Mouse (Mus musculus) ovary, postnatal 10 days (tissue): ENCODE data around the gene Uox.

Source experiments
- DNase-seq: peaks from one replicate; pipeline ENCODE4 v3.0.0; 2022; ENCODE audit warnings: low spot score

Uox gene

DNA sequence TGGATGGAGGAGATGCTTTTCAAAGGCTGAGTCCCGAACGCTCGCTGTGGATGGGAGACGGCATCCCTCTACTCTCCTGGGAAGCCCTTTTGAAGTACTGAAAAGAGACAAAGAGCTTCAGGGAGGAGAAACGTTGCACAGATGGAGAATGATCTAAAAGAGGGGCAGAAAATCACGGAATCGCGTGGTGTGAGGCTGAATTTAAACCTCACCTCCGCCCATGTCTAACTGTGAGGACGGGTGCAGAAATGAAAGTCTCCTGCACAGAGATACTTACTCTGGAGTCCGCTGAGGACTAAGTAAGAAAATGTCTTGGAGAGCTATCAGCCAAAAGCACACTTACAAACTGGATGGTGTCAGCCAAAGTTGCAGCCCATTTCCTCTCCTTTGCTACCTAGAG is 51.7 kb downstream of the Uox start:
- no peak for DNase-seq

DNA sequence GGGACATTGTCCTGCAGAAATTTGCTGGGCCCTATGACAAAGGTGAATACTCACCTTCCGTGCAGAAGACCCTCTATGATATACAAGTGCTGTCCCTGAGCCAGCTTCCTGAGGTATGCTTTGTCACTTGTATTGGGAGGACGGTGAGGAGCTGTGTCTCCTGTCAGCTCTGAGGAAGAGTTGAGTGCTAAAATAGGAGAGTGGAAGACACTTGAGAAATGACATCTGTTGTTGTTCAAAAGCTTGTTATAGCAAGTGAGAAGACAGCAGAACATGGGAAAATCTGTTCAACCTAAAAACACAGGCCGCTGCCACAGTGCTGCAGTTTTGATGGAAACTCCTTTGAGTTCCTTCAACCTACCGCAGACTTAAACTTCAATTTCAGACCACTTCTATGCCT is 55.5 kb downstream of the Uox start:
- no peak for DNase-seq

DNA sequence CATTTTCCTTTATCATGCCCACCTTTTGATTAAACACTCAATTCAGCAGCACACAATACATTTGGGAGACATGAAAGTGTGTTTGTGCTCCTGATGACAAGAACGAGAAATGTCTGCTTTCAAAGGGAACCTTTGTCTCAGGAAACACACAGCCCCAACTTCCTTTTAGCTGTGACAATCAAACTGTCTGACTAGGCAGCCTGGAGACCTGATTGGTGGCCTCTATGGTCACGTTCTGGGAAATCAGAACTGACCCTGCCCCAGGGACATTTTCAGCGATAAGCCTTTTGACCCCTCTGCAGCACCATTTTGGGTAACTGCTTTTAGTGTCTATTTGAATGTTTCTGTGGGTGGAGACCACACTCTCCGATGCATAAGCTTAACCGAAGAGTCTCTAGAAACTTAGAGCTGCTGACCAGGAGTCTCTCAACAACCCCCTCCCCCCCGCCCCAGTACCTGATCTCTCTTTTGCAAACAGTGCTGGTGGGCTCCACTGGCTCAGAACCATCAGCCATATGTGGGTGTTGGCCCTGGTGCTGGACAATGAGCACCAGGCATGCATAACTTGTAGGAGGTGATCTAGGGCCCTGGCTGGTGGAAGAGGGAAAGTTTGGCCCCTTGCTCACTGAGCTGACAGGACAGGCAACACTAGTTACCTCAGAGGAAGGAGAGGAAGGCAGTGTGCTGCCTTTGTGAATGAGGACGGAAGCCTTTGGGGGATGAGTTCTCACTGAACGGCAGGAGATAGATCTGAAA is 58.2 kb downstream of the Uox start:
- DNase-seq, result no peak

DNA sequence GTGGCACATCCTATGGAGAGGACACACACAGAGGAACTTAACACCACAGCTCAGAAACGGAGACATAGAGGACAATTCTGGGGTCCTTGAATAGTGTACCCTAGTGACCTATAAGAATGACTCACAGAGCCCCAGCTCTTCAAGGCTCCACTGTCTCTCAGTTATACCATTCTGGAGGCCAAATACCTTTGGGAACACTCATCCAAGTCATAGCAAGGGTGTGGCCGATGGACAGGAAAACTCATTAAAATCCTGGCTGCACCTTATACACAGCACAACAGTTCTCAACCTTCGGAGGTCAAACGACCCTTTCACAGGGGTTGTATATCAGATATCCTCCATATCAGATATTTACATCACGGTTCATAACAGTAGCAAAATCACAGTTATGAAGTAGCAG is 62.3 kb downstream of the Uox start:
- no peak for DNase-seq

DNA sequence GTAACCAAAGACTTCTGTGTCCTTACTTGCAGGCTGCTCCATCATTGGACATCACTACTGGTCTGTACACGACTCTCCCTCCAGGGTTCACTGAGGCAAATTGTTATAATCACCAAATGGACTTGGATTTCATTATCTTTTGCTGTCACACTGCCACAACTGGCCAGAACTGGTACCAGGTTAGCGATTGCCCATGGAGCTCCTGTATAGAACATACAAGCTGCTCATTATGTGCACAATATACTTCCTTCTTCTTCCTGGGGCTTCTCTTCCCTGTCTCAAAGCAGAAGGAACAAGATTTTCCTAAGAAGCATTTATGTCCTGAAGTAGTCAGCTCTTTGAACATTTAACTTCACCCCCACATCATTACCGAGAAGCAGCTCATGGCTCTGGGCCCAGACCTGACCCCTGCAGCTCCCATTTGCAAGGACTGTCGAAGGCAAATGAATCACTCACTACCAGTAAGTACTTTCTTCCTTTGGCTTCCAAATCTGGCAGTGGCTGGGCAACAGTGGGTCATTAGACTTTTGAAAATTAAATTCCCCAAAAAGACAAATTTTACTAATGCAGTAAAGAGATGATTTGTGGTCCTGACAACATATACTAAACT is 71.7 kb downstream of the Uox start:
- no peak for DNase-seq

DNA sequence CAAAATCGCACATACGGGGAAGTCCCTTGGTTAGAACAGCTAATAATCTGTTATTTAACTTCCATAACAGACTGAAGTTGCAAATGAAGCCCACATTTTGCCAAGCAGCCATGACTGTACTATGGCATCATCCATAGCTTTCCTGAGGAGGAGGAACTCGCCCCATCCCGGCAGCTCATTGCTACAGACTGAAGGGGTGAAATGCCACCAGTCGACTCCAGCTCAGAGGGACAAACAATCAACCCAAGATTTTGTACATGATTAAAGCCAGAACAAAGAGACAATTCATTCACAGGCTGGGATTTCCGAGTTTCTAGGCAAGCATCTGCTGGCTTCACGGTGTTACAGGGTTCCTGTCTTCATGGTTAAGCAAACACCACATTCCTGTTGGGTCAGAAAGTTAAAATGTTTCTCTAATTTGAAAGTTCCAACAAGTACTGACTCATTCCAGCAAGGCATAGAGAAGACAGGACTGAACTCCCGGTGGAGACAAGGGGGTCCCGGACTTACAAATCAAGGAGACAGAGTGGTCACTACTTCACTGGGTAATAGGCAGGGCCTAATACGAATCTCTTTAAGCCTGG is 79.2 kb downstream of the Uox start:
- DNase-seq, result no peak

DNA sequence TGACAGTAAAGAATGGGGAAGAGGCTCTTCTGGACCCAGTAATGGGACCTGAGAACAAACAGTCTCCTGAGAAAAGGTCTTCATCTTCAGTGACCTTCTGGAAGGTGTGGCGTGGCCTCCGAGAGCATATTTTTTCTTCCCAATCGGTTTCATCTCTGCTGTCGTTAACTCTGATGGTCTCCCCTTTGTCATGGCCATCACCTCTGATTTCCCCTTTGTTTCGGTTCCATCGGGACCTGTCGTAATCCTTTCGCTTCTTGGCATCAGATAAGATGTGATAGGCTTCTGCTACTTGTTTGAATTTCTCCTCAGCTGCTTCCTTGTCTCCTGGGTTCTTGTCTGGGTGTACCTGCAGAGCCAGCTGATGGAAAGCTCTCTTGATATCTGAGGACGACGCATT is 80.5 kb downstream of the Uox start:
- no peak for DNase-seq

DNA sequence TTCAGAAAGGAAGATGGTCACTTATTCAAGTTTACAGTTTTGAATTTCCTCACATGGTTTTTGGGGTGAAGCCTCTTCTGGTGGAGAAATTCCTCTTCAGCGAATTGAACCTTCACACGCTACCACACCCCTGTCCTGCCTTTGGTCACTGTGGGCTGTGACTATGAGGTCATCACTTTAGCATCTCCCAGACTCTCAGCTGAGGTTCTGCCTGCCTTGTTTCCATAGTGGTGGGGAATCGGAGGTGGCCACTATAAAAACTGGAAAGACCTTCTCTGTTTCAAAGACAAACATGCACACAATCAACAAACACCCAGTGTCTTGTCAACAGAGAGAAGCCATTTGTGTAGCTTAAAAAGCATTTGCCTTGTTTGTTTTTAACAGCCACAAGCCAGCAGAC is 81.0 kb downstream of the Uox start, which contains the start of gene 4930503B20Rik:
Gene 4930503B20Rik (minus strand): TSS at position 101 of the 400 bp plus-strand sequence.
- no peak for DNase-seq

DNA sequence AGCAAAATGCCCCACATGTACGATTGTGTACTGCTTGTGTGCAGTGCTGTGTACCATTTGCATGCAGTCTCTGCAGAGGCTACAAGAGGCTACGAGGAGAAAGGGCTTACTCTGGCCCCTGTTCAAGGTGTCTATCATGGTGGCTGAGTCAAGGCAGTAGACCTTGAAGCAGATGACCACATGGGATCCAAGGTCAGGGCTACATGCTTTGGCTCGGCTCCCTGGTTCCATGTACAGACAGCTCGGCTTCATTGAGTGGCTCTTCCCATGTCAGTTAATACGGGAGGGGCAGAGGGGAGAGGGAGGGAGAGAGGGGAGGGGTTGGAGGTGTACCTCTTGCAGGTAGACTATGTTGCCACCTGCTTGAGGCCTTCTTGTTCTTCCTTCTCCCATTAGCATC is 82.2 kb downstream of the Uox start:
- DNase-seq, result no peak

DNA sequence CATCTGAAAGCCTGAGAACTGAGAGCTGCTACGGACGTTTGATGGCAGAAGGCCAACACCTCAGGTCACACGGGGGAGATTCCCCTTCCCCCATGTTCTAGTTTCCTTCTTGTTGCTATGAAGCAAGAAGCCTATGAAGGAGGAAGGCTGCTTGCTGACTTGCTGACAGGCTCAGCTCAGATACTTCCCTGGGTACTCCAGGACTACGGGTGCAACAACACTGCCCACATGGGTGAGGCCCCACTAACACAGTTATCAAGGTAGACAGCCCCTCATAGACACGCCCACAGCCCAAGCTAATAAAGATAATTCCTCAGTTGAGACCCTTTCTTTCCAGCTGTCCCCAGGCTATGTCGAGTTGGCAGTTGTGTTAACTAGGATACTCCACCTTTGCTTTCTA is 83.5 kb downstream of the Uox start:
- DNase-seq, result no peak

DNA sequence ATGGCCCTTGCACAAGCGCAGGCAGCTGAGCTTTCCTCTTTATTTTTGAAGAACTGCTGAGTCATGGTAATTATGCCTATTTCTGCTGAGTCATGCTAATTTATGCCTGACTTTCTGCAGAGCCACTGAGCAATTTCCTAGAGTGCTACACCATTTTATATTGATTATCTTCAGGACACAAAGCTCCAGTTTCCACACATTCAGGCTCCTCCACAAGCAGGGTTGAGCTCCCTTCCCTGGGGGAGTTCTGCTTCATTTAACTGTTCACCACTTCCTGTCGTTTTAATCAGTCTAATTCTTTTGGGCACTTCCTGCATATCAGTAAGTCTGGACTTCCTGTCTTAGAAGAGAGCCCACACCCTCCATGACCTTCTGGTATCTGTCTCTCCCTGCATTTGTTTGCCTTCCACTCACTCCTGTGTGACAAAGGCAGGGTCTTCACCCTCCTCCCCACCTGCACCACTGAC is 84.9 kb downstream of the Uox start:
- DNase-seq, result no peak

DNA sequence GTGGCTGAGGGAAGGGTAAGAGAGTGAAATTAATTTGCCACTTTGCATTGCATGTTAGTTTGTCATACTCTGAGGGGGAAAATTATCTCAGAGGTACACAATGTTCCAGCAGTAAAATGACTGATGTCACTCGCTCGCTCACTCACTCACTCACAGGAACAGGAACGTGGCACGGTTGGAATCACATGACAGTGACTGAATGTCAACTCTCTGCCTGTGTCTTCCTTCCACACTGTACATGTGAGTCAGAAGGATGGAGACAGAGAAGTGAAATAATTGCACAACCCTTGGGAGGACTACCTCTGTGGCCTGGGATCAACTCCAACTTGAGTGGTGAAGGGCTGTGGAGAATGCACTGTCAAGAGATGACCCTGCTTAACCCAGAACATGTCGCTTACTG is 87.2 kb downstream of the Uox start:
- no peak for DNase-seq

DNA sequence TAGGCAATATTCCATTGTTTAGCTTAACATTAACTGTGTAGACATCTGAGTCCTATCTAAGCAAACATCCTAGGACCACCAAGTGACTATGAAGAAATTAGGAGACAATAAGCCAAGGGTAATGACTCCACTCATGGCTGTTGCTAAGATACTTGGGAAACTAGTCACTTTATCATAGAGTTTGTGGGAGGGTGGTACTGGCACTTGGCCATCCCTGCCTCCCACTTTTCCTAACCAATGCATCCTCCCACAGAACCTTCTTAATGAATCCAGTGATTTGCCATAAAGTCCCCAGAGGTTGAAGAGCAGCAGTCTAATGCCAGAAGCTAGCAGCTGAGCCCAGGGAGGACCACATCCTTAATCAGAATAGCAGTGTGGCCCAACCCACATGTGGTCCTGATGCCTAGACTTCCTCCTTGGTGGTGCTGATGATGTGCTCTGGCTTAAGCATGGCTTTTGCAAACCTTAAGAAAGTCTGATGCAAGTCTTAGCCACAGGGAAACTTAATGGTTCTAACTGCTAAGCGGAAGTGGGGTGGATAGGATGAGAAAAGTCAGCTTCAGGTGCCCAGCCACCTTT is 87.9 kb downstream of the Uox start:
- no peak for DNase-seq

DNA sequence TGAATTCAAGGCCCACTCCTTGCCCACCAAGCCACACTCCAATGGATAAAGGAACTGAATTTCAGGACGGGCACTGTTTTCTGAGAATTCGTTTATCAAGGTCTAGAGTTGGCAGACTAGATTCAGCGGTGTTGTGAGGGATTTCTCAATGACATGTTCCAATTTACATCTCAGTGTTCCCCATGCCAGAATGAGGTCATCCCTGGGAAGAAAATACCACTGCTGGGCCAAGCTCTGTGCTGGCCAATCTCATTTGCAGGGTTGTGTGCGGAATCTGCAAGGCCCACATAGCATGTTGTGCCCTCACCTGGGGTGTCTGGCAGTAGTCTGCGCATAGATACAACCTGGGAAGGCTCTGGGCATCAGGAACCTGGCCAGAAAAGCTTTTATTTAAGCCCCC is 89.1 kb downstream of the Uox start:
- no peak for DNase-seq

DNA sequence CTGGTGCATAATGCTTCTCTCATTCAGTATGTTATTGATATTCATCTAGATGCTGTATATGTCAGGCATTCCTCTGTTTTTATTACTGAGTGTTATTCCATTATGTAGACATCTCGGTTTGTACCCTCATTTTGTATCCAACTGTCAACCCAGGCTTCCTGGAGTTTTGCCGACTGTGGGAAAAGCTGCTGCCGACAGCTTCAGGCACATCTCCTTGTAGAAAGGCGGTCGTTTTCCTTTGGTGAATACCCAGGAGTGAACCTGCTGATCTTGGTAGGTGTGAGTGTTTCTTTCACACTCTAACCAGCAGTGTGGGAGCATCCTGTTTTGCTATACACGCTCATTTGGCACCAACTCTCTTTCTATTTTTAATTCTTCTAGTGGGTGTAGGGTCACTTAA is 90.8 kb downstream of the Uox start:
- no peak for DNase-seq

DNA sequence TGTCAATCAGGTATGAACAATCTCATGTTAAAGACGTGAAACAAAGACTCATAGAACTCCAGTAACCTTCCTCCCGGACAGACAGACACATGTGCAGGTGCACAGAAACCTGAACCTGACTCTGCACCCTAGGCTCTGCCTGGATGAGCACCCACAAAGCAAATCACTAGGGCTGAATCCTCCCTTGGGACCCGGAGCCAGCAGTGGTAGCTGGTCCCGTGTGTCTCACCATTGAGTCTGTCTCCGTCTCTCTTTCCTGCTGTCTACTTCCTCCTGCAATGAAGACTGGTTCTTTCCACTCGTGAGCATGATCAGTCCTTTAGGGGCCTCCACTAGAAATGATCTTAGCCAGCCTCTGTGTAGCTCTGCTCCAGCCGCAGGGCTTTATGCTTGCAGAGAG is 91.7 kb downstream of the Uox start:
- no peak for DNase-seq

DNA sequence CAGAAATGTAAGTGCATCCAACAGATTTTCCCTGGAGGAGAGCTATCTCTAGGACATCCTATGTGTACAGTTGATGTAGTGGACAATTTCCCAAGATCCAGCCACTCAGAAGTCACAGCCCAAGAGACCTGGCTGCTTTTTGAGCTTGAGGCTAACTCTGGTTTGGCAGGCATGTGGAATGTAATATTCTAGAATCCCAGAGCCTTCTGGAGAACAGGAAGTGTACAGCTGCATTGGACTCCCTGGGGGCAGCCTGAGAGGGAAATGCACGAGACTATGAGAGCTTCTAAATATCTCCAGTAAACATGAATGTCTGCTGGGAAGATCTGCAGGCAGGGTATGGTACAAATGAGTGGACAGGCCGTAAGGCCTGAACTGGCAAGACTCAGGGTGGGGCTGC is 100.9 kb downstream of the Uox start:
- no peak for DNase-seq

DNA sequence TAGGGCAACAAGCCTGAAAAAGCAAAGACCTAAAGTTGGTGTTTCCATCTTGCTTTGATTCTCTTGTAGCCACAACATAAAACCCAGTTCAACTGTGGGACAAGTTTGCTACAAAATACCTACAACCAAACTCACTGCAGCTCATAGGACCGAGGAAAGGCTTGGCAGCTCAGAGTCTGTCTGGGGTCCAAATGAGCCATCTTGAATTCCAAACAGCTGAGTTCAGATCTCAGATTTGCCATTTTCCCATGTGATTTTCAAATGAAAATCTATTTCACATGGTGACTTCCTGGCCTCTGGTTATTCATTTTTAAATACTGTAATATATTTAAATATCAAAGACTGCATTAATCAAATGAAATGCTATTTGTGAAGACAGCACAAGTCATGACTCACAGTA is 104.9 kb downstream of the Uox start:
- DNase-seq, result no peak

DNA sequence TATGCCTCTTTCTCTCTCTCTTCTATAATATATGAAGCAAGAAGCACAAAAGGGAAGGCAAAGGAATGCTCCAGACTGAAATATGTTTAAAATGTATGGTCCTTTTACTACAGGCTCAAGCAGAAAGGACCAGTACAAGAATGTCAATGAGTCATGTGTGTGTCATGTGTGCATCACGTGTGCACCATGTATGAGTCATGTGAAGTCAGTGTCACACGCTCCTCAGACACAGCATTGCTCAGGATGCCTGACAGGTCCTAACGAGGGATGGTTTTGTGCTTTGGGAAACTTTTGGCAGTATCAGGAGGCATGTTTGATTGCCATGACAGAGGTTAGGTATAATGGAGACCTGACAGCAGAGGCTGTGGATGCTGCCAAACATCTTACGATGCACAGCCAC is 106.0 kb downstream of the Uox start:
- DNase-seq, result no peak

DNA sequence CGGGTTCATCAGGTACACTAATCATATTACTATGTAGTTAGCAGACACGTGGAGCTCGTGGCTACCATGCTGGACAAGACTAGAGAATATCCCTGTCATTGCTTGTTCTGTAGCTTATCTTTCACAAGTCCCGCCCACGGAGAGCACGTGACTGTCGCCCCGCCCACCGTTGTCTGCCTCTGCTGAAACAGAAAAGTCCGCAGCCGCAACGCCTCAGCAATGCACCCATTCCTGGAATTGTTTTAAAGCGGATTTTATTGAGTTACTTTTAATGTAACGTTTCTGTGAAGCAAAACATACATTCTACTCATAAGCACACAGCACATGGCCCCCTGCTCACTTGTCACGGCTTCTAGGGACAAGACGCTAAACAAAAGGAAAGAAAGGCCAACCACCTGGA is 109.4 kb downstream of the Uox start:
- DNase-seq, result no peak

DNA sequence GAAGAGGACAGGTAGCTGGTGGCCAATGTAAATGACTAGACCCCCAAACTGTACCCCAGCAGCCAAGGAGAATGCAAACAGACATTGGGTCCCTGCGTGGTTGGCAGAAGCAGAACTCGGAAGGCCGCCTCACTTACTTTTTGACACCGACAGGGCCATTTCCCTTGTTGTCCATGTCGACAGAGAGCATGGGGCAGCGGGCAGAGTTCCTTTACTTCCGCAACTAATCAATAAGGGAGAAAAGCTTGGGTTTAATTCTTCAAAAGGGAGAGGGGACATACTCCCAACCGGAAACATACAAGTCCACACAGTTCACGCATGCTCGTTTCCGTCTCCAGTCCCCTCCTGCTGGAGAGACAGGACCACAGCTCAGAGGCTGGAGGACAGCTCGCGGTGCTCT is 110.4 kb downstream of the Uox start:
- no peak for DNase-seq

DNA sequence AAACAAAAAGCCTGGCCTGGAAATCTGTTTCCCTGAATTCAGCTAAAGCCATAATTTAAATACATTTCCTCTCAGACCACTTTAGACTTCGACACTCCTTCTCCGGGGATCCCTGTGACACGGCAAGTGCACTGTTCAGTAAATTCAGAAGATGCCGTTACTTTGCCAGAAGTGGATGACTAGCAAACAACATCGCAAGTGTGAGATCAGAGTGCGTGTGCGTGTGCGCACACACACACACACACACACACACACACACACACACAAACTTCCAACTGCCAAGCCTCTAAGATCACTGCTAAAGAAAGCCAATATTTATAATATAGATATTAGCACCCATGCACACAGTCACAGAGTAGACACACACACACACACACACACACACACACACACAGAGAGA is 111.5 kb downstream of the Uox start:
- DNase-seq, result no peak
